Mouse (Mus musculus): ENCODE data around the gene Ky. TPM values are rescaled to one million over a fixed set of nuclear protein-coding genes. Genes with fewer than 3 reads are reported as not detected.

Gene Ky
- 0.92 and 1.4 TPM in 2 replicates for polyA plus RNA-seq (2014; fragmentation: Nextera tagmentation; extraction: Ambion mirVana)

DNA sequence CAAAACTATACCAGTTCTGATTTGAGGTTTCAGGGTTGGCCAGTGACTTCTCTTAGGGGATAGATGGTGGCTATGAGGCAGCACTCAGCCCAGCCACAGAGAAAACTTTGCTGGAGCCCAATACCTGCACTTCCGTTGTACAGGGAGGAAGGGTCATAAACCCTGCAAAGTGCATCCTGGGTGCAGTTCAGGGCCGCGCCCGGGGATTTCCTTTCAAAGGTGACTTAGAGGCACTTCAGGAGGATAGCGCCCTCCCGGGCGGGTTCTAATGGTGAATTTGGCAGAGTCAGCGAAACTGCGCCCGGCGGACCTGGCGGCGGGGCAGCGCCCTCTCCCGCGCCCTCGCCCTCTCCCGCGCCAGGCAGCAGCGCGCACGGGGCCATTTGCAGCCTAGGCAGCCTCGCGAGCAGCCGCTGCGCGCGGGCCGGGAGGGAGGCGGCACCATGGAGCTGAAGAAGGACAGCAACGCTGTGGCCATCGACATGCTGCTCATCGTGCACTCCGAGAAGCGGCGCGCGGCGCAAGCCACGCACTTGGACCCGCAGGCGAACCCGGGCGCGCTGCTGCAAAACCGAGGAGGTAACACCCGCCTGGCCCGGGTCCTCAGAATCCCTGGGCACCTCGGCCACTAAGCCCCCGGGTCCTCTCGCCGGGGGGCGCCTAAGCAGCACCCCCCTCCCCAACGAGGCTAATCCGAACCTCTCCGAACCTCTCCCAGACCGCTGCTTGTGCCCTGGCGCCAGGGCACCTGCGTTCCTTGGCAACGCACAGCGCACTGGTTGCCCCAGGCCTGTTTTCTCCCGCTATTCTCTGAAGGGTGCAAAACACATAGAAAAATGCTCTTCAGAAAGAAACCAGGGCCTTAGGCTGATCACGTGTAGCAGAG is at the start of gene Ky:
Ky (plus strand) TSS at position 51 of the 886 bp plus-strand sequence.
- peak within 1 kb of the TSS; percentile 65 for H3K9ac ChIP-seq
- peak; percentile 21; the same call in 1 of the 2 replicates for ATAC-seq (ENCODE audit: low FRiP score)
- no peak within 1 kb of the TSS for H3K27ac ChIP-seq
- H3K4me3 ChIP-seq (replicated peaks; ENCODE audit: low read length), result peak within 1 kb of the TSS; percentile 44
- no peaks in the 10 kb centered on the region for H3K9me3 ChIP-seq (ENCODE audit: control insufficient read depth, low read length)
- peak; percentile 30 for DNase-seq (ENCODE audit: low spot score)
- no peaks in the 10 kb centered on the region for H3K36me3 ChIP-seq (replicated peaks; ENCODE audit: control insufficient read depth, insufficient read depth)
- H3K4me2 ChIP-seq (replicated peaks), result peak within 1 kb of the TSS; percentile 97
- peaks cover 5% of the 10 kb centered on the region; the same call in 1 of the 2 replicates for H3K4me1 ChIP-seq (replicated peaks; ENCODE audit: control insufficient read depth, insufficient read depth, low read length)
- H3K27me3 ChIP-seq (ENCODE audit: control insufficient read depth, insufficient read depth, low read length), result peaks cover 33% of the 10 kb centered on the region
- 1% methylated on average over 57 of the region's 63 CpGs for WGBS

DNA sequence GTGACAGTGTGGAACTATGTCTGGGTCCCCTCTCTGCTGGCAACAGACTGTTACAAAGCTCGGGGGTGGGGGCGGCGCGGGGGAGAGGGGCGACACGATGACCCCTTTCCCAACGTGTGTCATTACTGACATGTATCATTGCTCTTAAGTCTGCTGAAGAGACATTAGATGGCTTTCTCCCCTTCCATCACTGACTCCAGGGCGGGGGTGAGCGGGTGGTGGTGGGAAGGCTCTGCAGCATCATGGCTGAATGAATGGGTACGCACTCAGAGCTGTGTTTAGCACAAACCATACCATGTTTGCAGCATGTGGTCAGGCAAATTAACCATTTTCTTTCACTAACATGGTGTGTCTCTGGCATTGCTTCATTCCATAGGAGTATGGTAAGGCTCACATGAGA is 43.3 kb upstream of the Ky start:
- no peaks in the 10 kb centered on the region for H3K9me3 ChIP-seq (ENCODE audit: control insufficient read depth, low read length)
- no peak for ATAC-seq (ENCODE audit: low FRiP score)
- H3K4me1 ChIP-seq (replicated peaks; ENCODE audit: control insufficient read depth, insufficient read depth, low read length), result no peaks in the 10 kb centered on the region
- WGBS, result 91% methylated on average over 10 of the region's 10 CpGs
- H3K4me2 ChIP-seq (replicated peaks), result no peak overlapping the region
- no peak overlapping the region for H3K4me3 ChIP-seq (replicated peaks; ENCODE audit: low read length)
- no peak for DNase-seq (ENCODE audit: low spot score)
- no peaks in the 10 kb centered on the region for H3K27me3 ChIP-seq (ENCODE audit: control insufficient read depth, insufficient read depth, low read length)
- H3K9ac ChIP-seq, result no peak overlapping the region
- no peaks in the 10 kb centered on the region for H3K36me3 ChIP-seq (replicated peaks; ENCODE audit: control insufficient read depth, insufficient read depth)
- H3K27ac ChIP-seq, result no peak overlapping the region

DNA sequence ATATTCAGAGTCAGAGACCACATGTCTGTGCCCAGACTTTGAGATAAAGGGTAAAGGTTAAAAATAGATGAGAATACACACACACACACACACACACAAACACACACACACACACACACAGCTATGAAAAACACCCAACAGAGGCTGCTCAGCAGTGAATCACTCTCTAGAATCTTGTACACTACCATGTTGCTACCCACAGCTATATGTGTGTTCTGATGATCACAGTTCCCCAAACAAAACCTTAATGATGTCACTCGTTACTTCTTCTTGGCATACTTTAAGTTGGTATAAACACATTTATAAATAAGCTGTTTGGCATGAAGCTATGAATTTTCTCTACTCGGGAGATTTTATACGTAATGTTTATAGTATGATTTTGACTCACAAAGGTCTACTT is 40.5 kb upstream of the Ky start:
- no peak overlapping the region for H3K9ac ChIP-seq

DNA sequence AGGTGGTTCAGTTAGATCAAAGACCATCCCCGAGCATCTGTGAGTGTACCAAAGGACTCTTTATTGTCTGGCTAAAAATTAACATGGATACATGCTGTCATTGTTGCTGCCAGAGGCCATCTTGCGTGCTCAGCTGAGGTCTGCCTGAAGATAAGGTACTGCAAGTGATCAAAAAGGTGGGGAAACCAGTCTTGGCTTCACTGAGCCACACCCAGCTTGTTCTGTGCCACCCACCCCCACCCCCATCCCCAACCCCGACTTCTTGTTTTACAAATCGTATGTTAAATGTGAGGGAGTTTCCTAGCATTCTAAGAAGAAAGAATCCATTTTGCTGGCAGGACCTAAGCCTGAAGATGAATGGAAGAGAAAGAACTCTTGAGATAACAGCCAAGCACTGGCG is 39.8 kb upstream of the Ky start:
- Histone ChIP-seq H3K9ac (no peak overlapping the region), H3K4me1 (replicated peaks; ENCODE audit: control insufficient read depth, insufficient read depth, low read length) (no peaks in the 10 kb centered on the region), H3K4me3 (replicated peaks; ENCODE audit: low read length) (no peak overlapping the region), H3K36me3 (replicated peaks; ENCODE audit: control insufficient read depth, insufficient read depth) (no peaks in the 10 kb centered on the region), H3K27me3 (ENCODE audit: control insufficient read depth, insufficient read depth, low read length) (no peaks in the 10 kb centered on the region), H3K9me3 (ENCODE audit: control insufficient read depth, low read length) (no peaks in the 10 kb centered on the region), H3K27ac (no peak overlapping the region), H3K4me2 (replicated peaks) (no peak overlapping the region)
- WGBS, result 76% methylated on average over 5 of the region's 5 CpGs
- DNase-seq (ENCODE audit: low spot score) (no peak), ATAC-seq (ENCODE audit: low FRiP score) (no peak)

More for the DNA sequence above, 40.5 kb upstream of the Ky start:
- no peak overlapping the region for H3K4me2 ChIP-seq (replicated peaks)
- no peak for DNase-seq (ENCODE audit: low spot score)
- no peaks in the 10 kb centered on the region for H3K9me3 ChIP-seq (ENCODE audit: control insufficient read depth, low read length)
- 91% methylated on average over 3 of the region's 3 CpGs for WGBS
- ATAC-seq (ENCODE audit: low FRiP score), result no peak
- H3K27ac ChIP-seq, result no peak overlapping the region
- H3K4me1 ChIP-seq (replicated peaks; ENCODE audit: control insufficient read depth, insufficient read depth, low read length), result no peaks in the 10 kb centered on the region
- no peaks in the 10 kb centered on the region for H3K27me3 ChIP-seq (ENCODE audit: control insufficient read depth, insufficient read depth, low read length)
- no peak overlapping the region for H3K4me3 ChIP-seq (replicated peaks; ENCODE audit: low read length)
- no peaks in the 10 kb centered on the region for H3K36me3 ChIP-seq (replicated peaks; ENCODE audit: control insufficient read depth, insufficient read depth)

DNA sequence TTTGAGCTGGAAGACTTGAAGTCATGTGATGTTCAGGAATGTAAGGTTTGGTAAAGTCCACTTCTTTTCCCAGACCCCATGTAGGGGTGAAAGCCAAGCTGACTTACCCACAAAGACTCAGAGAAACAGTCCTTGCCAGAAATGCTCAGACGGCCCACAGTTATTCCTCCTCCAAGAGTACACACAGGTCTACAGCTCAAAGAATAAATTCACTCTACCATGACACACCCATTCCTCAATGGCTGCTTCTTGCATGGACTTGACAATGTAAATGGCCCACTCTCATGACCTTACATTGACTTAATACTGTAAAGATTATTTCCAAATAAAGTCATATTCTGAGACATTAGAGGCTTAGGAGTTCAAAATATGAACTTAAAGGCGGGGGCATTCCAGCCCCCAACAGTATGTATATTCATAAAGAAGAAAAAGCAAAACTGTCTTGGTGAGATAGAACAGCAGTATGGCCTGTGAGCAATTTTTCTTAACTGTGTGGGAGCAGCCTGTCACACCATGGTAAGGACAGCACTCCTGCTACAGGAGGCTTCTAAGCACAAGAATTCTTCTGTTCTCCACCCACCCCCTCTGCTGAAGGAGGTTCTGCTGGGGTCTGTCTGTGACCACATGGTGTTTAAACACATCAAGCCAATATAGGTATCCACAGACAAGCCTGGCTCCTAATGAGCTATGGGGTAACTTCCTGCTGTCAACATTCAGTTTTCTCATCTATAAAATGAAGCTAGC is 35.3 kb upstream of the Ky start:
- Histone ChIP-seq H3K4me3 (replicated peaks; ENCODE audit: low read length) (no peak overlapping the region), H3K36me3 (replicated peaks; ENCODE audit: control insufficient read depth, insufficient read depth) (no peaks in the 10 kb centered on the region), H3K4me1 (replicated peaks; ENCODE audit: control insufficient read depth, insufficient read depth, low read length) (no peaks in the 10 kb centered on the region), H3K27me3 (ENCODE audit: control insufficient read depth, insufficient read depth, low read length) (no peaks in the 10 kb centered on the region), H3K4me2 (replicated peaks) (no peak overlapping the region), H3K9ac (no peak overlapping the region), H3K9me3 (ENCODE audit: control insufficient read depth, low read length) (no peaks in the 10 kb centered on the region), H3K27ac (no peak overlapping the region)
- WGBS, result 87% methylated on average over 2 of the region's 2 CpGs
- DNase-seq (ENCODE audit: low spot score) (no peak), ATAC-seq (ENCODE audit: low FRiP score) (no peak)

DNA sequence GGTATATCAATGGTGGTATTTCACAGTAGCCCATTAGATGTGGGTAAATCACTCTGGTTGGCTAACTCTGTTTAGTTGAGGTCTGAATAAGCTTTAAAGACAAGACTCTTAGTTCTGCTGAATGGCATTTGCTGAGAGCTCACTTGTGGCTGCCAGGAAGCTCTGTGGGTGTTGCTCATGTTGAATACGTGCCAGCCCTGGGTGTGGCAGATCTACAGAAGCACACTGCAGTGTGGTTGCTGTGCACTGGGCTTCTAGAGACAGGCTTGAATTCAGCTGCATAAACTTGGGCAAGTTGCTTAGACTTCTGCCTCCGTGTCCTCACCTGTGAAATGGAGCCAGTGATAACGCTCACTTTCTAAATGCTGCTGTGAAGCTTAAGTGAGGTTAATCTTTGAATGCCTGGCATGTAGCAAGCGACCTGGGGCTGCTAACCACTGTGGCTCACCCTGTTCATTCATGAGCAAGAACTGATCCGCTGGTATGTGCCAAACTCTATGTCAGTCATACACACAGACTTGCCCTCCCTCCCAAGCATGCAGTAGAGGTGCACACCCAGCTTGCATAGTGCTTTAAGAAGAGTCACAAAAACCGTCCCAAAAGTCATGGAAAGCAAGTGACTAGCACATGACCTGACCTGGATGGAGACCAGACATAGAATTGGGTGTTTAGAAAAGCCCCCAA is 27.6 kb upstream of the Ky start:
- 88% methylated on average over 6 of the region's 6 CpGs for WGBS
- ATAC-seq (ENCODE audit: low FRiP score) (no peak), DNase-seq (ENCODE audit: low spot score) (no peak)

DNA sequence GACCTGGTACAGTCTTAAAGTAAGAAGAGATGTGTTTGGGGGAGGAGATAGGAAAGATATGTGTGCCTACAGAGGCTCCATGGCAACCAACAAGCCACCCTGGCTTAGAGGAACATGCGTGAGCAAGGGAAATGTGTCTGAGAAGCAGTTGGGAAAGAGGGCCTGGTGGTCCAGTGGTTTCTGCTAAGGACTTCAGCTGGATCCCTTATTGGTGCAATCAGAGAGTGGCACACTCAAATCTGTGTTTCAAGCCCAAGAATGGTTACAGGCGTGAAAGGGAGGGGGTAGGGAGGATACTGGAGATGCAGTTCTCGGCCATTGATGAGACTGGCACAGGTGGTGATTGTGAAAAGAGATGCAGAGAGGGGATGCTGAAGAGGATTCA is 27.1 kb upstream of the Ky start:
- ATAC-seq (ENCODE audit: low FRiP score), result no peak
- 92% methylated on average over 3 of the region's 3 CpGs for WGBS
- Histone ChIP-seq H3K4me1 (replicated peaks; ENCODE audit: control insufficient read depth, insufficient read depth, low read length) (no peaks in the 10 kb centered on the region), H3K4me2 (replicated peaks) (no peak overlapping the region), H3K4me3 (replicated peaks; ENCODE audit: low read length) (no peak overlapping the region), H3K9me3 (ENCODE audit: control insufficient read depth, low read length) (no peaks in the 10 kb centered on the region), H3K27me3 (ENCODE audit: control insufficient read depth, insufficient read depth, low read length) (no peaks in the 10 kb centered on the region), H3K9ac (no peak overlapping the region), H3K27ac (no peak overlapping the region), H3K36me3 (replicated peaks; ENCODE audit: control insufficient read depth, insufficient read depth) (no peaks in the 10 kb centered on the region)
- DNase-seq (ENCODE audit: low spot score), result no peak

More for the DNA sequence above, 27.6 kb upstream of the Ky start:
- H3K36me3 ChIP-seq (replicated peaks; ENCODE audit: control insufficient read depth, insufficient read depth), result no peaks in the 10 kb centered on the region
- H3K27me3 ChIP-seq (ENCODE audit: control insufficient read depth, insufficient read depth, low read length), result no peaks in the 10 kb centered on the region
- H3K4me3 ChIP-seq (replicated peaks; ENCODE audit: low read length), result no peak overlapping the region
- H3K4me1 ChIP-seq (replicated peaks; ENCODE audit: control insufficient read depth, insufficient read depth, low read length), result no peaks in the 10 kb centered on the region
- H3K9ac ChIP-seq, result no peak overlapping the region
- no peaks in the 10 kb centered on the region for H3K9me3 ChIP-seq (ENCODE audit: control insufficient read depth, low read length)
- no peak overlapping the region for H3K4me2 ChIP-seq (replicated peaks)
- H3K27ac ChIP-seq, result no peak overlapping the region

DNA sequence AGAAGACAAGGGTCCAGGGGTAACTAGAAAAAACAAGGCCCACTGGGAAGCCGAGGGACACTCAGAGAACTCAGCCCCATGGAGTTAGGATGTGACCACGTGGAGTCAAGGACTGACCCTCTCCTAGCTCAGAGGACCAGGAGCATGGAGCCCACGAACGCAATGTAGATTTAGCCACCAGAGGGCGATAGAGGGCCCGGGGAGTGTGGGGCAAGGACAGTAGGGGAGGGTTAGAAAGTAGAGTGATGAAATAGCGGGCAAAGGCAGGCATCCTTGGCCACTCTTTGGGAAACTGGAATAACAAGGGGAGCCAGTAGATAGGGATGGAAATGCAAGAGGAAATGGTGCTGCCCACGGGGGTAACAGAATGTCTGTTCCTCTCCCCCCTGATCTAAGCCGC is 26.5 kb upstream of the Ky start:
- no peaks in the 10 kb centered on the region for H3K36me3 ChIP-seq (replicated peaks; ENCODE audit: control insufficient read depth, insufficient read depth)
- 53% methylated on average over 9 of the region's 9 CpGs for WGBS
- no peak overlapping the region for H3K9ac ChIP-seq
- no peak for ATAC-seq (ENCODE audit: low FRiP score)
- no peaks in the 10 kb centered on the region for H3K27me3 ChIP-seq (ENCODE audit: control insufficient read depth, insufficient read depth, low read length)
- no peak overlapping the region for H3K27ac ChIP-seq
- H3K4me1 ChIP-seq (replicated peaks; ENCODE audit: control insufficient read depth, insufficient read depth, low read length), result no peaks in the 10 kb centered on the region
- DNase-seq (ENCODE audit: low spot score), result no peak
- H3K9me3 ChIP-seq (ENCODE audit: control insufficient read depth, low read length), result no peaks in the 10 kb centered on the region
- no peak overlapping the region for H3K4me2 ChIP-seq (replicated peaks)
- H3K4me3 ChIP-seq (replicated peaks; ENCODE audit: low read length), result no peak overlapping the region
